Mouse (Mus musculus) right cerebral cortex, adult 2 months (tissue): ENCODE measurements at regions not wholly inside any gene's neighbourhood (a gene's known extent, or its start where the extent isn't known, plus 50 kb on each side); places are given as distances from the start of the nearest gene placed in this dataset.

Source experiments
- DNase-seq, 2 experiments: peaks; one replicate each; pipeline ENCODE4 v3.0.0; 2021 to 2022; ENCODE audit warnings: low spot score in 2 of 2

DNA sequence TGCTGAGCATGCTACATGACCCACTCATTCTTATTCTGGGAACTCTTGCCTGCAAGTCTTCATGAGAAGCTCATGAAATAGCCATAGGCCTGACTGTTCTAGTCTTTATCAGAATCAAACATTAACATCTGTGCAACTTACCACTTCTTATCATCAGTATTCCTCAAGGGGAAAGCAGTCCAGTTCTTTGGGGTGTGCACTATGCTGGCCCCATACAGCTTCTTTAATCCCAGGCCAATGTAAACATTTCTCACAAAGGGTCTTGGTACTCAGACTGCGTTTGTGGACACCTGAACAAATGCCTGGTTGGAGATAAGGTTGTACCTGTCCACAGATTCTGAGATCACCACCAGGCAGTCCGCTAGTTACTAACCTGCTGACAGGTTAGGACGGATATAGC lies 51.3 kb downstream of the 3110018I06Rik start:
- no peak for DNase-seq

DNA sequence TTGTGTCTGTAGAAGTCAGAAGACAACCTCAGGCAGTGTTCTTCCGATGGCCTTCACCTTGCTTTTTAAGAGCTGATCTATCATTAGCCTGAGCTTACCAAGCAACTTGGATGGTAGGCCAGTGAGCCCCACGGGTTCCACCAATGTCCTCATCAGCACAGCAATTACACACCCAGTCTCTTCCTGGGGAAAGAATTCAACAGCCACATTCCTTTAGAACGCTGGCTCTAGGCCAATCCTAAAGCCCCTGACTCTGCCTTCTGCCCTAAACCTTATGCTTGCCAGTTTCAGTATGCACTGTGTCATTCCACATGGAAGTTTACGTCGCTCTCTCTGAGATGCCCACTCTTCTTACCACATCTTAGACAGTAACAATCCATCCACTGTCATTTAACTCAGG lies 52.8 kb downstream of the 3110018I06Rik start:
- DNase-seq = no peak

DNA sequence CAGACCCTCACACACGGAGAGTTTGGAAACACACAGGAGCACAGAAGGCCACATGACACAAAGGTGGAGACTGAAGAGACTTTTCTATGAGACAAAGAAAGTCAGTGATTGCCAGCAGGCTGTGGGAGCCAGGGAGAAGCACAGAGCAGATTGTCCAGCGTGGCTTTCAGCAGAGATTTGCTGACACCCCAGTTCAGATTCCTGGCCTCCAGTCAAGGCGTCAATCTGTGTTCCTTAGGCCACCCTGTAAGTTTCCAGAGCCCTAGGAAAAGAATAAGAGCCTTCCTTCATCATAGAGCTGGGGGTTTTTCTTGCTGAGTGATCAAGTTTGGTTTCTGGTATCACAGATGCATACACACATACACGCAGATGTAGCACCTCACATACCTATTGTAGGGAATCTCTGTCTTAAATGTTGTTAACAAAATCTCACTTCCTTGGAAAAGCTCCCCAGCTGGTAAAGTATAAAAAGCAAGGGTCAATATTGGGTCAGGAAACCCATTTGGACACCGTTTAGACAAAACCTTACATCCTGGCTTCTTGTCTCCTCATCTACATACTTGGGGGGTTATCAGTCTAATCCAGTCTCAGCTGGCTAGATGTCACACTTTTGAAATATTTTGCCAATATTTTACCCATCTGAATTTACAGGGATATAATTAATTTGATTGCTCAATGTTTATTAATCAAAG lies 58.9 kb downstream of the 3110018I06Rik start:
- no peak for DNase-seq

DNA sequence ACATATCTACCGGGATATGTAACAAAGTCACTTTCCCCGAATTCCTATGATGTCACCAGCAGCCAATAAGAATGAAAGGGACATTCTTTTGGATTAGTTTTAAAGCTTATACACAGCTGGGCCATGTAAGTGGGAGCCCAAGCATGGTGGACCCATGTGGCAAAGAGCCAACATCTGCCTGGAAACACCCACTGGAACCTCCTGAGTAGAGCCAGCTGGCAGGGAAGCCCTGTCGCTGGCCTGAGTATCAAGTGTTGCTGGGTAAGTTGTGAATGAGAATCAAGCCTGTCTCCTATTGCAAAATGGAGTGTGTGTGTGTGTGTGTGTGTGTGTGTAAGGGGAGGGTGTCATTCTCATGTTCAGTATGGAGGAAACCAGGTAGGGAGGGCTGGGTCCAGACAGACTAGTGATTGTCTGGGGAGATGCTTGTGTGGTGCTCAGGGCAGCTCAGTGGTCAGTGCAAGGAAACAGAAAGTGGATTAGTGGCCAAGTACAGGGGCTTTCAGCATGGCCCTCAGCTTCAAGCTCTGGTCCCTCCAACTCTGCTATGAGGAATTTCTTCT lies 59.5 kb downstream of the 3110018I06Rik start:
- DNase-seq = no peak

DNA sequence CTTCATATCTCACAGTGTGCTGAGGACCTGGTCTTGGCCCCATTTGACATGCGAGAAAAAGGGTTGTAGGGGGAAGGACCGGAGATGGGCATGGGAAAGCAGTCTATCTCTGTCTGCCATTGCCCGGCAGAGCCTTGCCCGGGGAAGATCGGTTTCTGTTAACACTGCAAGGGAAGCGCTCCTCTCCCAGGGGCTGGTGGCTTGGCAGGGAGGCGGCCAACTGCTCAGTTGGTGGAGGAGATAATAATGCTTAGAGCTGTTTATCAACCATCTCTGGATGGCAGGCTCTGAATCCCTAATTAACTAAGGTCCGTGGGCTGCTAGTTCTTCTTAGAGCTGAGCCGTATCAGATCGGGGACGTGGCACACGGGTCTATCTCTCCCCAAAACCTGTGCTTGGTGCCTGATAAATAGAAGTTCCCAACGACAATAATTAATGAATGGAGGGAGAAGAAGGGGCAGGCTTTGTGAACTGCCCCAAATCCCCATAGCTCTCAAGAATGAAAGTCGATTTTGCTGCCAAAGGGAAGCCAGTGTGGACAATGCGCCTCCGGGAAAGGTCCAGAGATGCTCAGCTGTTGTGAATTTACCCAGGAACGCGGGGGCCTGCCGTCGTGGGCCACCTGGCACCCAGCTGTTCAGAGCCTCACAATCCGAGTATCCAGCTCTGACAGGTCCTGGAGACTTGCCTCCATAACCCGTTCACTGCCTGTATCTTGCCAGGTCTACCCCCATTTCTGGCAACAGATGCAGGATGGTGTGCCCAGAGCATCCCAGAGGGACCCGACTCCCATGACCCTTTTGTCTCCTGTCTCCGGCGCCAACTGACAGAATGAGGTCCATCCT lies 61.2 kb downstream of the 3110018I06Rik start:
- no peak for DNase-seq

DNA sequence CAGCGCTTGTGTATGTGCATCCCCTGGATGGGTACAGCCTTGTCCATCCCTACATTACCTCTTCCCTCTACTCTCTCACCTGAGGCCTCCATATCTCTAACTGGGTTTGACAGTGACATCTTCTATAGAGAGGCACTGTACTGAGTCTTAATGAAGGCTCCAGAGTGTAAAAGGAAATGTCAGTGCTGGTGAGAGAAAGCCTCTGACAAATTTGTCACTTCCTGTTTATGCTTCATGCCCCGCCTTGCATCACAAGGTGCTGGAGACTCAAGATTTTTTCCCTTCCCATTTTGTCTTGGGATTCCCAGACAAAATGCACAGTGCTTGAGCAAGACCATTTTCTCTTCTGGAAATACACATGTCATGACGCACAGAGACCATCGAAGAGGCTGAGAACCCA lies 70.8 kb downstream of the 3110018I06Rik start:
- DNase-seq = no peak

DNA sequence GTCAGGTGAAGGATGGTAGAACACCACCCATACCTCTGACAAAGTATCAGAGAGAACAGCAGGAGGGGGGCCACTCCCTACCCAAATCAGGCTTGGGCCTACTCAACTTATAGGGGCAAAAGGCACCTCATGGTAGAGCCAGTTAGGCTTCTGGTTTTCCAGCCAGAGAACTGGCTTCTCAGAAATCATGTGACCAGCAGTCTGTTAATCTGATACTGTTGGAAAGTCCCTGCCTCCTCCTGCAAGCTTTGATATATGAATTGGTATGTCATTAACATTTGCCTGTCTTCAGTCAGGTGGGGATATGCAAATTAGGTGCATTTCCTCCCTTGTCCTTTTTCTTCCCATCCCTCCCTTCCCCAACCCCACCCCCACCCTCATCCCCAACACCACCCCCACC lies 71.7 kb downstream of the 3110018I06Rik start:
- DNase-seq = no peak

DNA sequence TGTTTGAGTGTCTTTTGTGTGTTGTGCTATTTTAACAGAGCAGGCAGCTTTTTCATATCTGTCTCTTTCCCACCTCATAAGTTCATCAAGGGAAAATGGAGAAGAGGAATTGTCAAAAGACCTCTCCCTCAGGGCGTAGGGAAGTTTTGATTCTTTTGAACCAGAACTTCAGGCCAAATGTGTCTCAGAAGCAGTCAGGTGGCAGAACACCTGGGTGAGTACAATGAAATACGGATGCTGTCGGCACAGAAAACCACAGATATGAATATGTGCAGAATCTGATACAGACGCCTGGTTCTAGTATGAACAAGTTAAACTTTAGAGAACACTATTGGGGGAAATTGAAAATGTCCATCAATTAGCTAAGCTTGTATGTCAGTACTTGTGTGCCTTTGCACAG lies 84.2 kb downstream of the 3110018I06Rik start:
- DNase-seq = no peak

DNA sequence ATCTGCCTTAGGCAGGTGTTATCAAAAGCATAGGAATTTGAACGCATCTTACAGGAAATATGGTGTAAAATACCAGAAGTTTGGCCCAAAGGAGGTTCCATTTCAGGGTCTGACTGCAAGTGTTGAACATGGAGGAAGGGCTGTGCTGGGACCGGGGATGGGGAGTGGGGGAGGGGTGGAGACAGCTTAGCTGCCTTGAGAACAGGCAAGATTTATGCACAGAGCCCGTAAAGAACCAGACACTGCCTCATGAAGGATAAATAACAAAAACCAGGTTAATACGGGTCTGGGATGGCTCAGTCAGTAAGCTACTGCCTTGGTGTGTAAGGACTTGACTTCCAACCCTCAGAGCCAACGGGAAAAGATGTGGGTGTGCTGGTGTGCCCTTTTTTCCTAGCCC lies 91.1 kb downstream of the 3110018I06Rik start:
- DNase-seq = no peak

DNA sequence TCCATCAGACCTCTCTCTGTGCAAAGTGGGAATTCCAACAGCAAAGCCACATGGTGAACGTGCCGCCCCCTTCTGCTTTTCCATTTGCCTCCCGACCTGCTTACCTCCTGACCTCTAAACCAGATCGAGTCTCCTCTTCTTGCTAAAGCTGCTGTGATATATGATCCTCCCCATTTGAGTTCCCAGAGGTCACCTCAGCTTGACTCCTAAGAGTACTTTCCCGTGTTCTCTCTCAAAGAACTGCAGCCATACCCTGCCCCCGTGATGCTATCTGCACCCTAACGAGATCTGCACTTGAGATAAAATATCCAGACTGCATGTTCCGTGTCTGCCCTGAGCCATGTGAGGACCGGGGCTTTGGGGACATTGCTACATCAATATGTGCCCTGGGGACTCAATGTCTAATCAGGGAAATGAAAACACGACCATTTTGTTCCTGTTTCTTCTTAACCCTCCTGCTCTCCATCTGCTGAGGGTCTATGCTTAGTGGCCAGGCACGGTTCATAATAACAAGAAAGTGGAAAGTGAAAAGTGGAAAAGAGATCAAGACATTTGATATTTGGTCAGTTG lies 94.8 kb downstream of the 3110018I06Rik start:
- DNase-seq = no peak

DNA sequence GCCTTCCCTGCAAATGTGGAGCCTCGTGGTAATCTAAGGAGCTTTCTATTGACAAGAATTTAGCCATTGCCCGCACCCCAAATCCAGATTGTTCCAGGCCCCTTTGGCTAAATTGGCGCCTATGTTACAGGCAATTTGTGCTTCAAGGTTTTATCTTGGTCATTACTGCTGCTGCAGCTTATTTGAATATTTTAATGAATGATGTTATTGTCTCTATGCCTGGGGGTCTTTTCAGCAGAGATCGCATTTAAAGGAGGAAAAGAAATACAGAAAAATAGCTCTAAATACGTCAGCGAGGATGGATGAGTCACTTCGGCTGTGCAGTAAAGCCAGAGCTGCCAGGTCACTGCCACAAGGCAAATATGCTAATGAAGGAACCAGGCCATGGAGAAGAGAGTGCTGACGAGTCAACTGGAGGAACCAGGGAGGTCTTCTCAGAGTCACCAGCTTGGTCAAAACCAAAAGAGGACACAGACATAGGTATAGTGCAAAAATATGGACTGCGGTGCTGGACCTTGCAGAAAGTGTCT lies 97.3 kb downstream of the 3110018I06Rik start:
- DNase-seq = no peak

DNA sequence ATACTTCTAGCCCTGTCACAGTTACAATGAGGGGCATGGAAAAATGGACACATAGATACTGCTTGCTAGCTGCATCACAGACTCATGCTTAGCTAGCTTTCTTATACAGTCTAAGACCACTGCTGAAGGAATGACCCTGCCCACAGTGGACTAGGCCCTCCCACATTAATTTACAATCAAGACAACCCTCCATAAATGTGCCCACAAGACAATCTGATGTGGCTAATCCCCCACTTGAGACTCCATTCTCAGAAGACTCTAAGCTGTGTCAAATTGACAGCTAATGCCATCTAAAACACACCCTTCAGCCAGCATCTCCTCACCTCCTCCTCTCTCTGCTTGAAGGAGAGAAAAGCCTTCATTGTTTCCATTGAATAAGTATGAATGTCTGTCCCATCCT lies 107.8 kb downstream of the 3110018I06Rik start:
- DNase-seq = no peak

DNA sequence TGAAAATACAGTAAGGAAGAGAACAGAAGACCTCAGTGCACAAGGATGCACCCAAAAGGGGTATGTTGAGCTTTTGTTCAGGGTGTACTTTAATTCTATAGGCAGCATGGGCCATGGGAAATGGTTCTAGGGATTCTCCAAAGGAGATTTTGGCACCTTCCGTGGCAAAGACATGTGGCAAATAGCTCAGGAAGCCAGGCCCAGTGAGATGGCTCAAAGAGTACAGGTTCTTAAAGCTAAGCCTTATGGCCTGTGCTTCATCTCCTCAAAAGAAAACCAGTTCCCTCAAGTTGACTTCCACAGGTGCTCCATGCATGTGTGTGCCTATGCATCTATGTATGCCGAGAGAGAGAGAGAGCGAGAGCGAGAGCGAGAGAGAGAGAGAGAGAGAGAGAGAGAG lies 112.1 kb downstream of the 3110018I06Rik start:
- no peak for DNase-seq

DNA sequence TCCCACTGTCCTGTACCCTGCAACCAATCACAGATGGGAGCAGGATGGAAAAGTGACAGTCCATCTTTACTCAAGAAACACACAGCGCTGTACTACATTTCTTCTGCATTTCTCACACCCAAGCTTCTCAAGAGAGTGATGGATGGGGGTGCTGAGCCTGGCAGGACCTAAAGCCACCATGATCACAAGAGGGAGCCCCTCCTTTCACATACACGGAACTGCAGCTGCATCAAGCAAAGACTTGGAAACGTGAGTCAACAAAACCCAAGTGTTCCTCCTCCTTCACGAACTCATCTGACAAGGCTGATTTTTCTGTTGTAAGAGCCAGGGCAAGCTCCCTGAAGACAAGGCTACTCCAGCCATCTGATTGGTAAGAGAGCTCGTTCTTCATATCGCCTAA lies 120.5 kb downstream of the 3110018I06Rik start:
- no peak for DNase-seq

DNA sequence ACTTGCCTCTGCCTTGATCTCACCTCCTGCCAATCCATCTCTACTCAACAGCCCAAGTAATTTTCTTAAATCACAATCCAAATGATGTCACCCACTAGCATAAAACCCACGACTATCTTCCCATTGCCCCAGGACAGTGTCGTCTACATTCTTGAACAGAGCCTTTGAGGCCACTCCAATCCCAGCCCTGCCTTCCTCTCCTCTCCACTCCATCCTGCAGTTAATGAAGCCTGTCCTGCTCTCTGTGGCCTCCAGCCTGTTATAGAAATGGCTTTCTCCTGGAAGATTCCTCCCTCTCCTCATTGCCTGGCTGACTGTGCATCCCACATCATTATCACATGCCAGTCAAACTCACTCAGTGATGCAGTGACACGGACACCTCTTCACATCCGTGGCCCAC lies 121.6 kb downstream of the 3110018I06Rik start:
- DNase-seq = no peak

DNA sequence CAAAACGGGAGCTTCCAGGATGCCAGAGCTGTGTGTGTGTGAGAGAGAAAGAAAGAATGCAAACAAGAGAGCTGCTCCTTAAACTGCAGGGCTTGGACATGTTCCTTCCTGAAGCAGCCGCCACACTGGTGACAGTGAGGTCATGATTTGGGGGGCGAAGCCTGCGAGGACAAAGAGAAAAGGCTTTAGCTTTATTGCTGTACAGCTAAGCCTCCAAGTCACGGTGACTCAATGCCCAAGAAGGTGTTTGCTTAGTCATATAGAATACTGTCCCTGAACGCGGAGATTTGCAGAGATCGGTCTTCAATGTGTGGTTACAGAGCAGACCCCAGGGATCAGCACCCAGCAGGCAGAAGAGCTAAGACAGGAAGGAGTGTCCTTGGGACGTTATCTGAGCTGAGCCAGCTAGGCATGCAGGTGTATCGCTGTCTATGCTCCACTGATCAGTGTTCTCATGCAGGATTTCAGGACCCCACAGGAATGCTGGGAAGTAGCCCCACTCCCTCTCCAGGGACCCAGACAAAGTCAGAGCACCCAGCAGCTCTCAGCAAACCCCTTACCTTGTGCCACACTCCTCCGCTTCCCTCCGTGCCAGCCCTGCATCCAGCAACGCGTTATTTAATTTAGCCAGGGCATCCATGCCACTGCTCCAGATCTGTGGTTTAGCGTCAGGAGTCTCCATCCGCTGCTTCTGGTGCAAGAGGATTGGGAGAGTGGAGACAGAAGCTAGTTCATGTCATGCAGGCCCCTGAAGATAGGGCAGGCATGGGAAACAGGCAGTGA lies 129.0 kb downstream of the 3110018I06Rik start:
- no peak for DNase-seq

DNA sequence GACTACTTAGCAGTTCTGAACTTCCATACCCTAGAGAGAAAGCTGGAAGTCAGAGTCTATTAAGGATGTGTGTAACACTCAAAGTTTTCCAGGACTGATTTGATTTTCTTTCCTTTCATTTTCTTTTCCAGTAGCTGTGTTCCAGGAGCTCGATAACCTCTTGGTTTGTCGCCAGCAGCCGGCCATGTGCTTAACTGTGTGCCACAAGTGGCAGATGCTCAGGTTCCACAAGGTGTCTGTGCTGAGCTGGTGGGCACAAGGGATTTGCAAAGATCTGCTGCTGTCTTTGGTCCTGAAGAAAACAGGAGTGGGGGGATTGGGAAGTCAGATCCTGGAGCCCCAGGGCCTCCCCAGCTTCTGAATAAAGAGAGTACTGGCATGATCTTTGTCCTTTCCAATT lies 136.0 kb downstream of the 3110018I06Rik start:
- DNase-seq = no peak

DNA sequence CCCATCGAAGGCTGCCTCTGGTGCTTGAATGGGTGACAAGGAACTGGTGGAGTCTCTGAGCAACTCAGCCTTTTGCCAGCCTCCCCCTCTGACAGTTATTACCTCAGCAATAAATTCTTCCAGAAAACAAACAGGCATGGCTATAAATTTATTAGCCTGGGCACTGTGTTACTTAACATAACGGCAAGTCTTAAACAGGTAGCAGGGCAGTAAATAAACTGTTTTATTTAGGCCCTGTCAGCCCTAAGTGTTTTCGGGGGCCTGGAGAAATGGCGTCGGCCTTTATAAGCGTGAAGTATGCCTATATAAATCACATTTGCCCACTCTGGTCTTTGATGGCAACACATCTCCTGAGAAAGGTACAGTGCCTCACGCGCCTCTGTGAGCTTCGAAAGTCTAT lies 159.6 kb downstream of the 3110018I06Rik start:
- no peak for DNase-seq

DNA sequence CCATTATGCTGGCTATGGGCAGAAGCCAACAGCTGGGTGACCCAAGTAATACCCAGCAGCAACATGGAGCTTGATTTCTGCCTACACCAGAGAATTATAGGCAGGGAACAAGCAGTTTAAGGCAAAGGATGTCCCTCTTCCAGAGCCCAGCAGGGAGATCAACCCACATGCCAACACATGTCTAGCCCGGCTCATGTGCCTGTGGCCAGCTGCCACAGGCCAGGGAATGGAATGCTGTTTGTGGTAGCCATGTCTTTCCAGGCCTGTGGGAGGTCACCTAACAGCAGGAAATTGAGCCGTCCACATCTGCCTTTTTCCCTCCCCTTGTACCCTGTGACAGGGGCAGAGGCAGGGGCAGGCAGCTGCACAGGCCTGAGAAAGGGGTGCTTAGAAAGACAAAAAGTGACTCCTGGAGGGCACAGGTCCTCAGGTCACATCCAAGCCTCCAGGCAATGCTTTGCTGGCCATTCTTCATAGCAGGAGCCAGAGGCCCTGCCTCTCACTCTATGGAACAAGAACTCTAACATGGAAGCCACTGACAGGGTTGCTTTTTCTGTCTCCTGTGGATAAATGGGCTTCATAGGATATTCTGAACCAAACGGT lies 163.8 kb downstream of the 3110018I06Rik start:
- DNase-seq = no peak

DNA sequence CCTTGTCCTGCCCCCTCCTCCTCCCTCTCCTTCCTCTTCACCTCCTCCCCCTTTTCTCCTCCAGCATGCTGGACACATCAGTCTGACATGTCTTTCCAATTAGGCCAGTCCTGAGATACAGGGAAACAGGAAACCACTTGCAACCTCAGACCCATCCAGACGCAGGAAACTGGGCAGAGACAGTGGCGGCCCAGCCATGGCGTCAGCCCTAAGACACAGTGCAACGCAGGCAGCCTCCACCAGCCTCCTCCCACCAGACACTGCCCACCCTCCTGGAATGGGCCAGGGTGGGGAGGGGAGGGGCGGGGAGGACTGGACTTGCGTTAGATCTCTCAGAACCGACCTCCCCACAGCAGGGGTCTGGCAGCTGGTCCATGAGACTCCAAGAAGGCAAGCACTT lies 164.7 kb downstream of the 3110018I06Rik start:
- no peak for DNase-seq

DNA sequence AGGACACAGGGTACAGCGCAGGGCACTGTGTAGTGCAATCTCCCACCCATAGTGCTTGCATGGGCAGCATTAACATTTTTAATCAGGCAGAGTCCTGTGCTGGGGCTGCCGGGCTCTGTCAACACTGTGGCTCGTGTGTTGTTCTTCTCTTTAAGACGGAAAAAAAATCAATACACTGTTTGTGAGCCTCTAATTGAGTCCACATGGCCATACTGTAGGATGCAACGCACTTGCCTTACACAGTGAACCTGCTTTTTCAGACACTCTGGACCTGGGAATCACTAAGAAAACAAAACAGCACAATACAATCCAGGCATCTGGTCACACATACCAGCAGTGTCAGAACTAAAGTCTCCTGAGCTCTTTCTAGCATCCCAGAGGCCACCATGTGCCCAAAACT lies 168.4 kb downstream of the 3110018I06Rik start:
- no peak for DNase-seq
